Mouse (Mus musculus) cerebellum, adult 8-10 months (tissue): ENCODE measurements around the gene Polr2b.
A peak's percentile ranks its signal among the peaks of the same experiment; 100 is the strongest.

Source experiments
- DNase-seq: peaks from one replicate; pipeline ENCODE4 v3.0.0; 2022

The Polr2b gene

DNA sequence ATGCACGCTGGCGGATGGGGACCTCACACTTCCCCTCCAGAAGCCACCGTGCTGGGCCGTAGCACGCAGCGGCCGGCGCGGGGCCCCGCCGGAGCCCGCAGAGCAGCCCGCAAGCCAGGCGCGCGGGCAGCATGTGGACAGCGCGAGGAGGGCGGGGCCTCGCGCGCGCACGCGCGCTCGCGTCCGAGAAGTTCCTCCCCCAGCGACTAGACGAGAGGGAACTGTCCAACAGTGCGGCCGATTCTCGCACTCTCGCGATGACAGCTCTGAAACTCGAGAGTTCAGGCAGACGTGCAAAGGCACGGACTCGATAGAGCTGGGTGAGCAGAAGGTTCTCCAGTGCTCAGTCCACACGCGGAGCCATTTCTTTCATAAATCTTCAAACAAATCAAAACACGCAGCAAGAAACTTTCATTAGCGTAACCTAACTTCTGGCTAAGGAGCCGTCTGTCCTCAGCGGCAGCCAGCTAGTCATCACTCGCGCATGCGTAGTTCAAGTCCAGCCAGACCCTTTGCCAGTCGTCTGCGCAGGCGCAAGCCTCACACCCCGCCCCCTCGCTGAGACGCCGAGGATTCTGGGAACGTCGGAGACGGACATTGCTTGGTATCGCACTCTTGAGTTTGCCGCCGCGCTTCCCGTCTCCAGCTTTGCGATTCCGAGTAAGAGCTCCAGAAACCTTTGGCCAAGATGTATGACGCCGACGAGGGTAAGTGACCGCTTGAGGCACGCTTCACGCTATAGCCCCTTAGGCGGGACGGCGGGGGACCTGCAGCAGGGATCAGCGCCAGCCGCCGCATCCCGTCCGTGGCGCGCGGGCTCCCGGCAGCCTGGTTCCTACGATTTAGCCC, at the start of gene Polr2b, which contains the start of gene Noa1:
Polr2b (plus strand) TSS at position 224 of the 849 bp plus-strand sequence.
Noa1 (minus strand) TSS at position 161 of the 849 bp plus-strand sequence.
- DNase-seq = peak; percentile 99

DNA sequence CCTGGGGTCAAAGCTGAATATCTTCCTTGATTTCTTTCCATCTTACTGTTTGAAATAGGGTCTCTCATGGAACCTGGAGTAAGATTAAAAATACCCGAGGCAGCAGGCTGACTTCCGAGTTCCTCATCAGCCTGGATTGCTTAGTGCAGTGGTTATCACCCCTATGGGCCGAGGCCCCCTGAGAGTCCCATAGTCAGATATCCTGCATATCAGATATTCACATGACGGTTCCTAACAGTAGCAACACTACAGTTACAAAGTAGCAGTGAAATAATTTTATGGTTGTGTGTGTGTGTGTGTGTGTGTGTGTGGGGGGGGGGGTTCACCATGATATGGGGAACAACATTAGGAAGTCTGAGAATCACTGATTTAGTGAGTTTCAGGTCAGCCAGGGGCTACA, 48.8 kb upstream of the Polr2b start:
- no peak for DNase-seq

DNA sequence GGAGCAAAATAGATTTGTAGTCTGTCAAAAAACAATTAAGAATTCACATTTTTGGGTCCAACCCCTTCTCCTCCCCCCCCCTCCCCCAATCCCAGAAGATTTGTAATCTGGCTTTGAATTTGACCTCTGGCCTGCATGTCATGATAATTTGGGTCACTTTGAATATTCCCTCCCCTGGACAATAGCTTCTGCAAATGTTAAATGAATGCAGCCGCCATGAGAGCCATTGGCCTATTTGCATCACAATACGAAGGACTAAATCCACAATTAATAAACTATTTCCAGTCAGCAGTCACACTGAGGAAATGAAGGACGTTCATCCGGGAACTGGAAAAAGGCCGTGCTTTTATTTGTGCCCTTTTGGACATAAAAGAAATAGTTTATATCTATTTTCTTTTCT, 47.8 kb upstream of the Polr2b start:
- DNase-seq = no peak

DNA sequence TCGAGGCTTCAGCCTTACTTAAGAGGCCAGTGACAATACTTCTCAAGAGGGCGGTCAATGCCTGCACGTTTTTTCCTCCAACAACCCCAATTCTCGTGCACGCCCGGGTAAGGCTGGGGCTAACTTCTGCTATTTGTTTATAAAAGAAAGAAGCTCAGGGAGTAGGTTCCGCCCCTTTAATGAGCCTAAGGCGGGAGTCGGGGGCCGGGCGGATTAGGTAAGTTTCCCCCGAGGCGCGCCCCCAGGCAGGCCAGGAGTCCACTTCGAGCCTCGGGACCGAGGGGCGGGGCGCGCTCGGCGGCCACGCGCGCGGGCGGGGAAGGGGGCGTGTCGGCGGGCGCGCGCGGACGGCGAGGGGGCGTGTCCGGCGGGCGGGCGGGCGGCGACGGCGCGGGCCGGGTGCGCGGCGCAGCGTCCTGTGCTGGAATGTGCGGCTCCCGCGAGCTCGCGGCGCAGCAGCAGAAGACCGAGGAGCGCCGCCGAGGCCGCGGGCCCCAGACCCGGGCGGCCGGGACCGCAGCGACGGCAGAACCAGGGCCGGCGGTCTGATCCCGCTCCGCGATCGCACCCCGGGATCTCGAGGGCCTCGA, 44.8 kb upstream of the Polr2b start, which contains the start of gene Rest:
Rest (plus strand) TSS at position 411 of the 590 bp plus-strand sequence.
- DNase-seq = peak; percentile 24

DNA sequence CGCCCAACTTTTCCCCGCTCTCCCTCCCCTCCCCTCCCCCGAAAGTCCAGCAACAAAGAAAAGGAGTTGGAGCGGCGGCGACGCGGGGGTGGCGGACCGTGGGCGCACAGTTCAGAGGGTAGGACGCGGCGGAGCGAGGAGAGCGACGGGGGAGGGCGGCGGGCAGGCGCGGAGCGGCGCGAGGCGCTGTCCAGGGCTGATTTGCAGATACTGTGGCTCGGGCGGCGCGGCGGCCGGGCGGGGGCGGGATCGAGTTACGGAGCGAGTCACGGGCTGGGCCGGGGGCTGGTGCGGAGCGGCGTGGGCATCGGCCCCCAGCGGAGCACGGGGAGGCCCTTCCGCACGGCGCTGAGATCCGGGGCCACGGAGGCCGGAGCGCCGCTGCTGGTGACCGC, 44.3 kb upstream of the Polr2b start:
- DNase-seq = peak; percentile 11

DNA sequence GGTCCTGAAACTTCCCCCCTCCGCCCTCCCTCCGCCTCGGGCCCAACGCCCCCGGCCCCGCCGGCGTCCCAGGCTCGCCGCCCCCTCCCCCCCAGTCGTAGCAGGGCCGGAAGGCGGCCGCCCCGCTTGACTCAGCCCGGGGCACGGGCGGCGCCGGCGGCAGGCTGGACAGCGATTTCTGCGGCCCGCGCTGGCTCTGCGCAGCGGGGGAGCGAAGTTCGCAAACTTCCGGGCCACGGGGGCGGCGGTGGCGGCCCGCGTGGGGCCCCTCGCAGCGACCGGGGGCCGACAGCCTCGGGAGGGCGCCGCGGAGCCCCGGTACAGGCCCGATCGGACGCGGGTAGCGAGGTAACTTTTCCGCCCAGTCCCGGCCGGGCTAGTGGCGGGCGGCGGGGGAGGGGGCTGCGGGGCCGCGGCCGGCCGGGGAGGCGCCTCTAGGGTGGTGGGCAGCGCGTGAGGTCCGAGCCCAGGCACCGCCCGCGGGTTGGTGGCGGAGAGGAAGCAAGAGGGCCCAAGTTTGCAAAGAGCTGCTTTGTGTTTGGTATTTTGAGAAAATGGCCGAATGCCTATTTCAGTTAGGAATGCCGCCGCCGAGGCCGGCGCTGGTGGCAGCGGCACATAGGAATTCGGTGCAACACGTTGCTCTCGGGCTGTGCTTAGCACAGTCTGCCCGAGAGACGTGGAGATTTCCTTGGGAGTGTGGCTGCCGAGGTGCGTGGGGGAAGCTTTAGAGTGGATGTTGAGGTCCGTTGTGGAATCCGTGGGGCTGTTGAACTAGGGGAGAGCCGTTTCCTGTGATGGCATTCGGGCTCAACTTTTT, 43.7 kb upstream of the Polr2b start:
- DNase-seq = peak; percentile 7

DNA sequence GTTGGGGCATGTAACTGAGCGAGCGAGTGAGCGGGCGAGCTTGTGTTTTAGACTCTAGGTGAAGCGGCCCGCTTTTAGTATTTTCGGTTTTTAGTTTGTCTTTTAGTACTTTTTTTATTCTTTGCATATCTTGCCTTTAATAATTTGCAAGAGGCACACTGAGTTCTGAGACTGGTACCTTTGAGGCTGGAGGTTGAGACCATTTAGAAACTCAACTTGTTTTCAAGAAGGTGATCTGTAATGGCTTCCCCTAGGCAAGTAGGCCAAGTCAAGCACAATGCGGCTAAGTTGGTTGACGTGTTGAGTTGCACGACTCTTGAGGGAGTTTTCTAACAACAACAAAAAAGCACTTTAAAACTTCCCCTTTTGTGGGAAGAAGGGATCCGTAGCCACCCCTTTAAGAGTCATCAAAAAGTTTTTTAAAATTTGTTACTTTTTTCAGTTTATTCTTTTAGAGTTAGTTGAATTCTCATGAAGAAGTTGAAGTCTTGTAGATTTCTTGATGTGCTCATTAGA, 43.0 kb upstream of the Polr2b start:
- DNase-seq = no peak

DNA sequence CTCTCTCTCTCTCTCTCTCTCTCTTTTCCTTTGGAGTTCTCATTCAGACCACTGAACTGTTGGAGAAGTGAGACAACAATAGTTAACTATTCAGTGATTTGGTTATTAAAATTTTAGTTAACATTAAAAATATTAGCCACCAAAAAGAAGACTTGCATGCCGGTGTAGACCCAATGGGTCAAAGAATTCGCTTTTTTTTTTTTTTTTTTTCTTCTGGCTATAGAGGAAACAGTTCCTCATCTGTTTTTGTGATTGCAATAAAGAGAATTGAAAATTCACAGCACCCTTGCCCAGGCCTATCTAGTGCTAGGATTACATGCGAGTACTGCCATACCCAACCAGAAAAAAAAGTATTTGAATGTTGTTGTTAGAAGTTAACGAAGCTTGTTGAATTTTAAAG, 42.5 kb upstream of the Polr2b start:
- DNase-seq = no peak

DNA sequence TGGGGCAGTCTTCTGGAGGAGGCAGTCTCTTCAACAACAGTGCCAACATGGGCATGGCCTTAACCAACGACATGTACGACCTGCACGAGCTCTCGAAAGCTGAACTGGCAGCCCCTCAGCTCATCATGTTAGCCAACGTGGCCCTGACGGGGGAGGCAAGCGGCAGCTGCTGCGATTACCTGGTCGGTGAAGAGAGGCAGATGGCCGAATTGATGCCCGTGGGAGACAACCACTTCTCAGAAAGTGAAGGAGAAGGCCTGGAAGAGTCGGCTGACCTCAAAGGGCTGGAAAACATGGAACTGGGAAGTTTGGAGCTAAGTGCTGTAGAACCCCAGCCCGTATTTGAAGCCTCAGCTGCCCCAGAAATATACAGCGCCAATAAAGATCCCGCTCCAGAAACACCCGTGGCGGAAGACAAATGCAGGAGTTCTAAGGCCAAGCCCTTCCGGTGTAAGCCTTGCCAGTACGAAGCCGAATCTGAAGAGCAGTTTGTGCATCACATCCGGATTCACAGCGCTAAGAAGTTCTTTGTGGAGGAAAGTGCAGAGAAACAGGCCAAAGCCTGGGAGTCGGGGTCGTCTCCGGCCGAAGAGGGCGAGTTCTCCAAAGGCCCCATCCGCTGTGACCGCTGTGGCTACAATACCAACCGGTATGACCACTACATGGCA, 41.9 kb upstream of the Polr2b start:
- DNase-seq = no peak

DNA sequence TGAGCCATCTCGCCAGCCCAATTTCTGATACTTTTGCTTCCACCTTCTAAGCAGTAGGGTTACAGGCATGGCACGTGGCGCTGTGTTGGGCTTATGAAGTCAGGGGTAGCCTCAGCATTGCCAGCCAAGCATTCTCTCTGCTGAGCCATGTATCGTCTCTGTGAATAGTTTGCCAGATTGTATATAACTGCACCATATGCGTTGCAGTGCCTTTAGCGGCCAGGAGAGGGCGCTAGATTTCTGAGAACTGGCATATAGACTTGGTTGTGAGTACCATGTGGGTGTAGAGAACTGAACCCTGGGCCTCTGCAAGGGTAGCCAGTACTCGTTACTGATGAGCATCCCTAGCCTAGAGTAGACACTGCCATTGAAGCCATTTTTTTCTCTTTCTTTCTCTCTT, 40.5 kb upstream of the Polr2b start:
- no peak for DNase-seq

DNA sequence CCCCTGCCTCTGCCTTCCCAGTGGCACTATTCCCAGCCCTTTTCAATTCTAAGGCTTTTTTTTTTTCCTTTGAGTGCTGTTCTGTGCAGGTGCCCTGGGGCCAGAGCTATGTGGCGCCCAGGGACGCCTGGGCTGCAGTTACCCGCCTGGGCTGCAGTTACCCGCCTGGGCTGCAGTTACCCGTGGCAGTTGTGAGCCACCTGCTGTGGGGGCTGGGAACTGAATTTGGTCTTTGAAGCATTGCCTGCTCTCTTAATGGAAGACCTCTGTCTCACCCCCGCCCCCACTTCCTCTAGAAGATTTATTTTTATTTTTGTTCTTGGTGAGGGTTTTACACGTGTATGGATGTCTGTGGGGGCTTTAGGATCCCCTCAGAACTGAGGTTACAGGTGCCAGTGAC, 36.8 kb upstream of the Polr2b start:
- no peak for DNase-seq

DNA sequence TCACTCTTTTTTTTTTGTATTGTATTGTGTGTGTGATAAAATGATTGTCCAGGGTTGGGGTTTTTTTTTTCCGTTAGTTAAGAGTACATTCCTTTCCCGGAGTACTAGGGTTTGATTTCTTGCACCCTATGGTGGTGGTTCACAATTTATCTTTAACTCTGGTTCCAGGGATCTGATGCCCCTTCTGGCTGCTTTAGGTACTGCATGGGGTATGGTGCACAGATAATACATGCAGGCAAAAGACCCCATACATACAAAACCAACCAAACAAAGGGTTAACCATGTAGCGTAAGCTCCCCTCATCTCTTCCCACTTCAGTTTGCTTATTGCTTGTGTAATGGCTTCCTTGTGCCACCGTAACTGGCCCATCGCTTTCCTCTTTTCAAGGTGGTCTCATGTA, 34.0 kb upstream of the Polr2b start:
- DNase-seq = no peak

DNA sequence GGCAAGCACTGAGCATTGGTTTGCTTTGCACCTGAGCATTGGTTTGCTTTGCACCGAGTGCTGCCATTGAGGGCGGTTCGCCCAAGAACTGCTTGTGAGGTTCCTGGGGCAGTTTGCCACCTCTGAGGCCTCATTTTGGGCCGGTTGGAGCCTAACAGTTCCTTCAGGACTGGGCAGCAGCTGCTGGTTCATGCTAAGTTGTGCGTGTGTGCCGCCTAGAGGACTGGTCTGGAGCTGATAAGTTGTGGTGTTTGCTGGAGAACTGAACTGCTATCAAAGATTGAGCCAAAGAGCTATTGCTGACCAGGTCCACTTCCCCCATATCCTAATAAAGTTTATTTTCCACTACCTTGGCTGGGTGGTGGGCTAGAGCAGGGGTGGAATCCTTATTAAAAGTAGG, 32.7 kb upstream of the Polr2b start:
- no peak for DNase-seq

DNA sequence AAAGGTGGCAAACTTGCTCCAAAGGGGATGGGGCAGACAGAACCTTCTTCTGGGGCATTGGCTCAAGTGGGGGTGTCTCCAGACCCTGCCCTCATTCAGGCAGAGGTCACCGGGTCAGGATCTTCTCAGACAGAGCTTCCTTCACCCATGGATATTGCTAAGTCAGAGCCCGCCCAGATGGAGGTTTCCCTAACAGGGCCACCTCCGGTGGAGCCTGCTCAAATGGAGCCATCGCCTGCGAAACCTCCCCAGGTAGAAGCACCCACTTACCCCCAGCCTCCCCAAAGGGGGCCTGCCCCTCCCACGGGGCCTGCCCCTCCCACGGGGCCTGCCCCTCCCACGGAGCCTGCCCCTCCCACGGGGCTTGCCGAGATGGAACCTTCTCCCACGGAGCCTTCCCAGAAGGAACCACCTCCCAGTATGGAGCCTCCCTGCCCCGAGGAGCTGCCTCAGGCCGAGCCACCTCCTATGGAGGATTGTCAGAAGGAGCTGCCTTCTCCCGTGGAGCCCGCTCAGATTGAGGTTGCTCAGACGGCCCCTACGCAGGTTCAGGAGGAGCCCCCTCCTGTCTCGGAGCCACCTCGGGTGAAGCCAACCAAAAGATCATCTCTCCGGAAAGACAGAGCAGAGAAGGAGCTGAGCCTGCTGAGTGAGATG, 28.3 kb upstream of the Polr2b start:
- peak; percentile 5 for DNase-seq

DNA sequence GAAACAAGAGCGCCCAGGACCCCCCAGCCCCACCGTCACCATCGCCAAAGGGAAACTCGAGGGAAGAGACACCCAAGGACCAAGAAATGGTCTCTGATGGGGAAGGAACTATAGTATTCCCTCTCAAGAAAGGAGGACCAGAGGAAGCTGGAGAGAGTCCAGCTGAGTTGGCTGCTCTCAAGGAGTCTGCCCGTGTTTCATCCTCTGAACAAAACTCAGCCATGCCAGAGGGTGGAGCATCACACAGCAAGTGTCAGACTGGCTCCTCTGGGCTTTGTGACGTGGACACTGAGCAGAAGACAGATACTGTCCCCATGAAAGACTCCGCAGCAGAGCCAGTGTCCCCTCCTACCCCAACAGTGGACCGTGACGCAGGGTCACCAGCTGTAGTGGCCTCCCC, 27.7 kb upstream of the Polr2b start:
- peak; percentile 20 for DNase-seq

DNA sequence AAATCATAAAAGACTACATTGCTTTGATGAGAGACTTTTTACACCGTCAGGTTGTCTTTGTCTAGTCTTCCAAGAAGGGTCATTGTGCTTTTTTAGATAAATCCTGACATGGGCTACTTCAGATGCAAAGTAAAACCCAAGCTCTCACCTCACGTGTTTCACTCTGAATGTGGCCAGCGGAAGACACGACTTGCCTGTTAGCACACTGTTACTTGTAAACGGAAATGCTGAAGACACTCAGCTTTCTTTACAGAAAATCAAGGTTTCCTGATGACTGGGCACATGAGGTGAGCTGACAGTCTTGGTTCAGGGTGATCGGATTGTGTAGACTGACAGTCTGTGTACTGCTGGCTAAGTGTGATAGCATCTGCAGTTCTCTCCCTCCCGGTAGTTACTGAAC, 24.3 kb upstream of the Polr2b start:
- no peak for DNase-seq

DNA sequence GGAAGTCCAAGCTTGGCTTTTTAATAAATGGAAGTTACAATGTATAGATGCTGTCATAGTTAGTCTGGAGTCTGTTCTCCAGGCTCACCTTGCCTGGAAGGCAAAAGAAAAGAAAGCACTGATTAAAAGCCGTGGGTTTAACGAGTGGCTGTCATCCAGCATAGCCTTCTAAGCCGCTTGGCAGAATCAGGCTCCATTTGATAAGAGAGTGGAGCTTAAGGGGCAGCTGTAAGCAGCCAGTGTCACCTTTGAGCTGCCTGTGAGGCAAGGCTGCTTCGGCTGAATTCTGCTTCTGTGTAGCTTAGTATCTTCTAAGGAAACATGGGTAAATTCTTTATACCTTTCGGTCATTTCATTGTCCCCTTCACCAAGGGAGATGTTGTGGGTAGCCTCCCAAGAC, 23.0 kb upstream of the Polr2b start:
- no peak for DNase-seq

DNA sequence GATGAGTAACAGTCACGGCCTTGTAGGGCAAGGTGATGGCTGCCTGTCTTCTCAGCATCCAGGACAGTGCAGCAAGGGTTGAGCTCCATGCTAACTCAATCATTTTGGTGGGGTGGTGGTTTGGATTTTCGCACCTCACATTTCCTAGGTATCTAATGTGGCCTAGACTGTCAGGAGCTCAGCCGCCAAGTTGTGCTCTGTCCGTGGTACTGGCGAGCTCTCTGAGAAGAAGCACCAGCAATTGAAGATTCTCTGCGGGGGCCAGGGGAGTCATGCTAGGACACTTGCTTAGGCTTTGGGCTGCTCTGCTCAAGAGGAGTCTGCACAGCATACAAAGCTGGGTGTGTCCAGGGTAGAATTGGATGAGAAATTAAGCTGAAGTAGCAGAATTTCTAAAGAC, 22.0 kb upstream of the Polr2b start:
- DNase-seq = no peak

DNA sequence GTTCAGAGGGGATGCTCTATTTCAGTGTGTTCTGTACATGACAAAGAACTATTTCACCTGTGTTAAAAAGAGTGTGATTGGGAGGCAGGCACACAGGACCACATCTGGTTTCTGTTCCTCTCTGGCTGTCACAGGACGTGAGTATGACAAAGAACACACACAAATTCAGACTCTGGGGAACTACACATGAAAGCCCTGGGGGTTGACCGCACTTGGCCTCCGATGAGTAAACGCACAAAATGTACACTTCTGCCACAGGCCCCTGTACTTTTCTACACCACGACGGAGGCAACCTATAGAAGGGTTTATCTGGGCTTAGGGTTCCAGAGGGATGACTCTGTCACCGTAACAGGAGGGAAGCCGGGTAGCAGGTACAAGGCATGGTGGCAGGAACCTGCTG, 20.3 kb upstream of the Polr2b start:
- no peak for DNase-seq

DNA sequence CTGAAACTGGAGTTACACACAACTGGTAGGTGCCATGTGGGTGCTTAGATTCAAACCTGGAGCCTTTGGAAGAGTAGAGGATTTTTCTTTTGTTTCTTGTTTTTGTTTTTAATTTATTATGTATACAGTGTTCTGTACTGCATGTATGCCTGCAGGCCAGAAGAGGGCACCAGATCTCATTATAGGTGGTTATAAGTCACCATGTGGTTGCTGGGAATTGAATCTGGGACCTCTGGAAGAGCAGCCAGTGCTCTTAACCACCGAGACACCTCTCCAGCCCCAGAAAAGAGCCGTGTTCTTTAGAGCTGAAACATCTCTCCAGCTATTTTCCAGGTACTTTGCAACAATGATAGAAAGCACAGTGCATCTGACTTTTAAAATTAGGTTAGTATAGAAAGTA, 19.3 kb upstream of the Polr2b start:
- no peak for DNase-seq

DNA sequence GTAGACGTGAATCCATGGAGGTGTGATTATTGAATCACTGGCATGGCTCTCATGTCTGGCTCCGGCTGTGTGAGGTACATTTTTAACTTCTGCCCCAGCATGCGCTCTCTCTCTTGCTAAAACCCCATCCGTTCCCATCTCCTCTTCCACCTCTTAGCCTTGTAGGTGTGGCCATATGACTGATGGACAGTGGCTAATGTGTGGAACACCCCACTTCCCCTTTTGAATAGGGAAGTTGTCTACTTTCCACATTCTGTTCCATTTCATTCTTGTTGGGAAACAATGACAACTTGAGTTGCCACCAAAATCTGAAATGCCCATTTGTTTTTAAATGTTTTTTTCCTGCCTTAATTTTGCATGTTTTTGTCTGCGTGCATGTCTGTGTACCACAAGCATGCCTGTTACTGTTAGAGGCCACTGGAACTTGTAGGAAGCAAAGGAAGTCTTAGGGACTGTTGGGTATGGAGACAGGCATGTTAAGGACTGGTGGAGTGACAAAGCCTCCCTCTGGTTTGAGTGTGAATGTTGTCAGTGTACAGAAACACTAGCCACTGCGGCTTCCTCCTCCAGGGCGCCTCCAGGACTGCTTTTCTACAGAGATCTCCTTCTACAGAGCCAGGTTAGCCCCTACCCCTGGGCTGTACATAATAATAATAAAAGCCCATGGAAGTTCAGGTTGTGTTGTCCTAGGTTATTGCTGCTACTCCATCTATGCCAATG, 17.0 kb upstream of the Polr2b start:
- no peak for DNase-seq

DNA sequence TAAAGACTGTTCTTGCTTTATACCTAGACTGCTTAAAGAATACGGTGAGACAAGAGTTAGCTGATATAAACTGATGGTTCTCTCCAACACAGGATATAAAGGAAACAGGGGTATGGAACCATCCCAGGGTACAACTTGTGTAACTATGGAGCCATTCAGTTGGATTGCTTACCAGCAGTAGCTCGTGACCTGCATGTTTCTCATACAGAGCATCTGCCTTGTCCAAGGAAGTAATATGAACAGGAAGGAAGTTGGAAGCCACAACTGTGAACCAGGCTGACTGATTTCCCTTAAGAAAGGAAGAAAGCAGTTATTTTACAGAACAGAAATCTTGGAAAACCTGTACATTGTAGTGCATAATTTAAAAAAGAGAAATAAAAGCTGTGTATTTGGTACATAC, 10.5 kb upstream of the Polr2b start:
- DNase-seq = no peak
